Mouse (Mus musculus) erythroblast, embryonic 14.5 days (primary cell): ENCODE results near the gene Dok1.

Experiments
- GATA1 ChIP-seq: IDR thresholded peaks from 2 replicates; pipeline ENCODE4 v1.6.1; 2012; ENCODE audit warnings: low read length, inconsistent platforms, mixed read lengths
- TAL1 ChIP-seq: IDR thresholded peaks from 3 replicates; pipeline ENCODE4 v1.6.1; 2012; ENCODE audit warnings: low read length, inconsistent platforms, mixed read lengths

- no peak for TF ChIP-seq GATA1
- TF ChIP-seq TAL1 = no peak
These were observed 10.7 kb upstream of the Dok1 start for GRCm38 (mm10) chr6:83043993-83044392.
